Mouse (Mus musculus) liver, embryonic 11.5 days (tissue): Measurements from ENCODE around the gene Mesp1. TPM values are rescaled to one million over a fixed set of nuclear protein-coding genes. Genes with fewer than 3 reads are reported as not detected.

ENCODE experiments used
- ATAC-seq: fragments of 200-750 bp; cut with Nextera tagmentation; replicated peaks from 2 replicates; pipeline ENCODE4 v1.8.0; 2017; ENCODE audit warnings: moderate number of reproducible peaks, mild to moderate bottlenecking, moderate TSS enrichment, moderate library complexity; ENCODE audit not compliant: low FRiP score
- DNase-seq: peaks from one replicate; pipeline ENCODE4 v3.0.0-alpha.2; 2017; ENCODE audit warnings: low spot score
- H3K27ac ChIP-seq: fragments of 300-500 bp; sonication (generic); 2 replicates; pipeline ENCODE4 v1.5.1; 2014; ENCODE audit warnings: mild to moderate bottlenecking, low read depth, low read length, control low read depth
- H3K27me3 ChIP-seq: fragments of 300-500 bp; sonication (generic); replicated peaks from 2 replicates; pipeline ENCODE4 v1.6.1; 2014; ENCODE audit warnings: low read length, mixed read lengths; ENCODE audit not compliant: control insufficient read depth, insufficient read depth
- H3K36me3 ChIP-seq: fragments of 300-500 bp; sonication (generic); 2 replicates; pipeline ENCODE4 v1.6.1; 2014; ENCODE audit warnings: mild to moderate bottlenecking, low read length, moderate library complexity, mixed read lengths; ENCODE audit not compliant: control insufficient read depth, insufficient read depth
- H3K4me1 ChIP-seq: fragments of 300-500 bp; sonication (generic); replicated peaks from 2 replicates; pipeline ENCODE4 v1.6.1; 2014; ENCODE audit warnings: low read length, mixed read lengths; ENCODE audit not compliant: control insufficient read depth, insufficient read depth
- H3K4me2 ChIP-seq: fragments of 300-500 bp; sonication (generic); 2 replicates; pipeline ENCODE4 v1.6.1; 2014; ENCODE audit warnings: mild to moderate bottlenecking, control low read depth, moderate library complexity
- H3K4me3 ChIP-seq: fragments of 300-500 bp; sonication (generic); 2 replicates; pipeline ENCODE4 v1.5.1; 2014; ENCODE audit warnings: low read depth, low read length, control low read depth
- H3K9ac ChIP-seq: fragments of 300-500 bp; sonication (generic); 2 replicates; pipeline ENCODE4 v1.6.1; 2014; ENCODE audit warnings: low read depth, low read length, control low read depth
- H3K9me3 ChIP-seq: fragments of 300-500 bp; sonication (generic); 2 replicates; pipeline ENCODE4 v1.6.1; 2016; ENCODE audit warnings: low read length, inconsistent platforms, mixed read lengths; ENCODE audit not compliant: control insufficient read depth
- WGBS: fragments of 180-500 bp; shearing (Covaris S2); extraction: QIAGEN DNeasy Blood & Tissue Kit; methylation state at CpG from one replicate; pipeline ENCODE4 v1.1.7; 2014; 5-methylcytosine and 5-hydroxymethylcytosine counted together
- polyA plus RNA-seq: library from polyadenylated mRNA; unstranded; fragments of >200 nt; fragmentation: Nextera tagmentation; extraction: Ambion mirVana; gene quantifications from 2 replicates; pipeline ENCODE4 v1.2.1, GENCODE M21; 2014

Gene Mesp1
- polyA plus RNA-seq, 1 experiment from 2014 or later: not detected

GRCm38 (mm10) chr7:79781826-79782515 lies 11.6 kb downstream of the Mesp1 start:
- Histone ChIP-seq H3K27ac (no peak overlapping the region), H3K36me3 (no peaks in the 10 kb centered on the region), H3K9ac (no peak overlapping the region), H3K27me3 (no peaks in the 10 kb centered on the region), H3K4me1 (peaks cover 8% of the 10 kb centered on the region; the same call in 1 of the 2 replicates), H3K4me3 (no peak overlapping the region), H3K9me3 (no peaks in the 10 kb centered on the region), H3K4me2 (no peak overlapping the region)
- 79% methylated on average over 11 of the region's 11 CpGs for WGBS
- ATAC-seq (no peak), DNase-seq (no peak)

GRCm38 (mm10) chr7:79780647-79781626 lies 12.7 kb downstream of the Mesp1 start:
- Histone ChIP-seq H3K27me3 (no peaks in the 10 kb centered on the region), H3K27ac (0 out of 2 replicates have a peak overlapping the region, but pooled peaks have one; percentile 51), H3K9ac (no peak overlapping the region), H3K4me2 (peak overlapping the region; percentile 63), H3K4me3 (no peak overlapping the region), H3K4me1 (peaks cover 8% of the 10 kb centered on the region; the same call in 1 of the 2 replicates), H3K36me3 (no peaks in the 10 kb centered on the region), H3K9me3 (no peaks in the 10 kb centered on the region)
- ATAC-seq (peak; percentile 71), DNase-seq (peak; percentile 70)
- 20% methylated on average over 16 of the region's 16 CpGs for WGBS

GRCm38 (mm10) chr7:79771561-79772512 lies 21.8 kb downstream of the Mesp1 start:
- 50% methylated on average over 15 of the region's 15 CpGs for WGBS
- Histone ChIP-seq H3K9ac (no peak overlapping the region), H3K4me3 (no peak overlapping the region), H3K27me3 (no peaks in the 10 kb centered on the region), H3K4me2 (no peak overlapping the region), H3K36me3 (no peaks in the 10 kb centered on the region), H3K9me3 (no peaks in the 10 kb centered on the region), H3K27ac (no peak overlapping the region), H3K4me1 (no peaks in the 10 kb centered on the region)
- ATAC-seq (no peak; the same call in 1 of the 2 replicates), DNase-seq (no peak)

- no peak for ATAC-seq
- no peaks in the 10 kb centered on the region for H3K4me1 ChIP-seq
- H3K4me3 ChIP-seq: no peak overlapping the region
- no peaks in the 10 kb centered on the region for H3K9me3 ChIP-seq
- DNase-seq: no peak
- H3K9ac ChIP-seq: no peak overlapping the region
- H3K27ac ChIP-seq: no peak overlapping the region
- H3K36me3 ChIP-seq: no peaks in the 10 kb centered on the region
- WGBS: 77% methylated on average over 3 of the region's 3 CpGs
- H3K4me2 ChIP-seq: no peak overlapping the region
- no peaks in the 10 kb centered on the region for H3K27me3 ChIP-seq
These were observed 23.9 kb downstream of the Mesp1 start for GRCm38 (mm10) chr7:79769664-79770063.

- DNase-seq: no peak
- Histone ChIP-seq H3K4me2 (no peak overlapping the region), H3K27me3 (no peaks in the 10 kb centered on the region), H3K9me3 (no peaks in the 10 kb centered on the region), H3K27ac (no peak overlapping the region), H3K36me3 (no peaks in the 10 kb centered on the region), H3K9ac (no peak overlapping the region), H3K4me1 (no peaks in the 10 kb centered on the region), H3K4me3 (no peak overlapping the region)
- no peak for ATAC-seq
- WGBS: 38% methylated on average over 1 of the region's 1 CpGs
These were observed 27.6 kb downstream of the Mesp1 start for GRCm38 (mm10) chr7:79765991-79766390.

GRCm38 (mm10) chr7:79762106-79762505 lies 31.5 kb downstream of the Mesp1 start:
- Histone ChIP-seq H3K4me2 (no peak overlapping the region), H3K27ac (no peak overlapping the region), H3K9ac (no peak overlapping the region), H3K36me3 (no peaks in the 10 kb centered on the region), H3K4me1 (no peaks in the 10 kb centered on the region), H3K9me3 (no peaks in the 10 kb centered on the region), H3K4me3 (no peak overlapping the region), H3K27me3 (no peaks in the 10 kb centered on the region)
- ATAC-seq: no peak
- no peak for DNase-seq
- WGBS: 70% methylated on average over 8 of the region's 8 CpGs

- Histone ChIP-seq H3K4me1 (no peaks in the 10 kb centered on the region), H3K4me2 (no peak overlapping the region), H3K4me3 (no peak overlapping the region), H3K9ac (no peak overlapping the region), H3K36me3 (no peaks in the 10 kb centered on the region), H3K27me3 (no peaks in the 10 kb centered on the region), H3K9me3 (no peaks in the 10 kb centered on the region), H3K27ac (no peak overlapping the region)
- 65% methylated on average over 5 of the region's 5 CpGs for WGBS
- DNase-seq (no peak), ATAC-seq (no peak)
These were observed 32.3 kb downstream of the Mesp1 start for GRCm38 (mm10) chr7:79761124-79761876.
